Mouse (Mus musculus) heart, embryonic 15.5 days (tissue): ENCODE data around the gene Crybb3. TPM values are rescaled to one million over a fixed set of nuclear protein-coding genes. Genes with fewer than 3 reads are reported as not detected.

ENCODE experiments used
- ATAC-seq: fragments of 200-750 bp; cut with Nextera tagmentation; replicated peaks from 2 replicates; pipeline ENCODE4 v1.8.0; 2017; ENCODE audit warnings: low read depth, moderate TSS enrichment; ENCODE audit not compliant: insufficient number of reproducible peaks, insufficient read depth, low FRiP score
- H3K27ac ChIP-seq: fragments of 300-500 bp; sonication (generic); 2 replicates; pipeline ENCODE4 v1.5.1; 2015; ENCODE audit warnings: mild to moderate bottlenecking, inconsistent platforms
- H3K27me3 ChIP-seq: fragments of 300-500 bp; sonication (generic); 2 replicates; pipeline ENCODE4 v1.6.1; 2015; ENCODE audit warnings: inconsistent platforms
- H3K36me3 ChIP-seq: fragments of 300-500 bp; sonication (generic); 2 replicates; pipeline ENCODE4 v1.6.1; 2015; ENCODE audit warnings: mild to moderate bottlenecking, inconsistent platforms
- H3K4me1 ChIP-seq: fragments of 300-500 bp; sonication (generic); replicated peaks from 2 replicates; pipeline ENCODE4 v1.6.1; 2015; ENCODE audit warnings: inconsistent platforms
- H3K4me2 ChIP-seq: fragments of 300-500 bp; sonication (generic); 2 replicates; pipeline ENCODE4 v1.6.1; 2015; ENCODE audit warnings: inconsistent platforms, mild to moderate bottlenecking, moderate library complexity
- H3K4me3 ChIP-seq: fragments of 300-500 bp; sonication (generic); 2 replicates; pipeline ENCODE4 v1.5.1; 2015; ENCODE audit warnings: mild to moderate bottlenecking, inconsistent platforms
- H3K9ac ChIP-seq: fragments of 300-500 bp; sonication (generic); 2 replicates; pipeline ENCODE4 v1.6.1; 2015; ENCODE audit warnings: mild to moderate bottlenecking, inconsistent platforms
- H3K9me3 ChIP-seq: fragments of 300-500 bp; sonication (generic); replicated peaks from 2 replicates; pipeline ENCODE4 v1.6.1; 2016; ENCODE audit warnings: inconsistent platforms
- WGBS: fragments of 180-500 bp; shearing (Covaris S2); methylation state at CpG from one replicate; pipeline ENCODE4 v1.1.7; 2015; ENCODE audit warnings: mixed read lengths; 5-methylcytosine and 5-hydroxymethylcytosine counted together
- polyA plus RNA-seq: library from polyadenylated mRNA; unstranded; fragments of >200 nt; fragmentation: Nextera tagmentation; extraction: Ambion mirVana; gene quantifications from 2 replicates; pipeline ENCODE4 v1.2.1, GENCODE M21; 2015

The Crybb3 gene
- polyA plus RNA-seq, 1 experiment from 2014 or later, result 0.83 TPM

DNA sequence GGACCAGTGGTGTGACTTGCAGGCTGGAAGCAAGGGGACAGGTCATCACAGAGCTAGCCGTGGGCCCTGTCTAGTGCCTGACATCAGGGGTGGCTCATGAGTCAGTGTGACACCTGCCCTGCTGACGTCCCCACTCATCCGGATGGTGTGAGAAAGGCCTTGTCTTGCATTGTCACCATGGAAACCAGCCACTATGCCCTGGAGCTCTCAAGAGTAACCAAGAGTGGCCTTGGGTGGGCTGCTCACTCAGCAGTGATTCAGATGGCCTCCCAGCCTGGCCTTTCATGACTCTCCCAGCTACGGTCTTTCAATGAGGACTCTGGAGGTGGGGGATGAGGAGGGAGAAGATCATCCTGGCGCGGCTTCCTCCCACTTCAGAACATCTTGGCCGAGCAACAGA lies 21.1 kb upstream of the Crybb3 start:
- Histone ChIP-seq H3K36me3 (peaks cover 24% of the 10 kb centered on the region), H3K27me3 (no peaks in the 10 kb centered on the region), H3K4me2 (no peak overlapping the region), H3K4me1 (peaks cover 41% of the 10 kb centered on the region), H3K9ac (no peak overlapping the region), H3K27ac (peak overlapping the region; percentile 22; the same call in 1 of the 2 replicates), H3K4me3 (no peak overlapping the region), H3K9me3 (no peaks in the 10 kb centered on the region)
- 48% methylated on average over 7 of the region's 7 CpGs for WGBS
- ATAC-seq, result no peak

DNA sequence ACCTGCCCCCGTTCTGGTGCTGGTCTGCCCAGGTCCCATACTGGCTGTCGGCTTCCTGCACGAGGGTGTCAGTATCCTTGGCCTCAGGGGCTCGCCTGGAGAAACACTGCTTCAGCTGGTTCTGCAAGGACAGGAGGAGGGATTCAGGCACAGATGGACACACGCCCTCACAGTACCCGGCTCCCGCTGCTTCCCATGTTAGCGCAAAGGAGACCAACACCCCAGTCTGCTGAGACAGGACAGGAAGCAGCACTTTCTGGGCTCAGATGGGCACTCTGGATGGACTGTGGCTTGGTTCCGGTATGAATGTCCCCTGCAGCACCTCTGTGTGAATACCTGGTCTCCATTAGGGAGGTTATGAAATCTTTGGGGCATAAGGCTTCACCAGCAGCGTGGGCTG lies 20.1 kb upstream of the Crybb3 start:
- H3K4me2 ChIP-seq, result no peak overlapping the region
- peaks cover 33% of the 10 kb centered on the region for H3K36me3 ChIP-seq
- H3K9ac ChIP-seq, result no peak overlapping the region
- peaks cover 31% of the 10 kb centered on the region for H3K4me1 ChIP-seq
- no peak overlapping the region for H3K27ac ChIP-seq
- no peak for ATAC-seq
- no peak overlapping the region for H3K4me3 ChIP-seq
- H3K27me3 ChIP-seq, result no peaks in the 10 kb centered on the region
- H3K9me3 ChIP-seq, result no peaks in the 10 kb centered on the region
- 81% methylated on average over 10 of the region's 10 CpGs for WGBS

DNA sequence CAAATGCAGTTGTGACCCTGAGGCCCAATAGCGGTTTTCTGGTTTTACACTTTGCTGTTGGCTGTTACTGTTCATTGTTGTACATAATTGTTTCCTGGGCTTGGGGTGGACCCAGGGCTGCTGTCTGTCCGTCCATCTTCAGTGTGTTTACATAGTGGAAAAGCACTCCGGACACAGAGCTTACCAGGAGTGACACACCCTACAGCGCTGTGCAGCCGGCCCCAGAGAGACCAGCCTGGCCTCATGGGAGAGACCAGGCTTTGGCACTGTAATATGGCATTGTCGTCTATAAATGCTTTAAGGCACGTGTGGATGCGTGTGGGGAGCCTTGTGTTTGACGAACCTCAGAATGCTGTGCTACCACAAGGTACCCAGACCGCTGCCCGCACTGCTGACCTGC lies 19.0 kb upstream of the Crybb3 start:
- peaks cover 43% of the 10 kb centered on the region for H3K36me3 ChIP-seq

DNA sequence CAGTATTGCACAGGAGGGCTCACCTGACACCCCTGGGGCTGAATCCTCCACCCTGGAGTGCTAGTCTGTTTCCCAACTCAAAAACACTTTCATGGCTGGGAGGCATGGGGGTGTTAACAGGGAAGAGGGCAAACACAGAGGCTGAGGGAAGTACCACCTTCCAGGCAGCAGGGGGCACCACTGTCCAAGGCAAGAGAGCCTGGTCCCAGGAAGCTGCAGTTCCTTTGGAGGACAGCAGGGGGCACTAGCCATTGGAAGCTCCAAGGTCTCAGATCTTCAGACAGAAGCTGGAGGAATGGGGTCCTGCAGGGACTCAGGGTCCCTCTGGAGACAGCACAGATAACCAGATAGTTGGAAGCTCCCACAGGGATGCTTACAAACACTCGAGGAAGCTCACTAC lies 18.2 kb upstream of the Crybb3 start:
- no peaks in the 10 kb centered on the region for H3K27me3 ChIP-seq
- WGBS, result 19% methylated on average over 1 of the region's 1 CpGs
- peaks cover 26% of the 10 kb centered on the region for H3K4me1 ChIP-seq
- peaks cover 52% of the 10 kb centered on the region for H3K36me3 ChIP-seq
- ATAC-seq, result peak; percentile 14; the same call in 1 of the 2 replicates
- no peaks in the 10 kb centered on the region for H3K9me3 ChIP-seq
- H3K4me3 ChIP-seq, result no peak overlapping the region
- H3K27ac ChIP-seq, result peak overlapping the region; percentile 7; the same call in 1 of the 2 replicates
- no peak overlapping the region for H3K4me2 ChIP-seq
- no peak overlapping the region for H3K9ac ChIP-seq

More for the DNA sequence above, 19.0 kb upstream of the Crybb3 start:
- ATAC-seq, result no peak
- H3K4me3 ChIP-seq, result no peak overlapping the region
- H3K4me1 ChIP-seq, result peaks cover 28% of the 10 kb centered on the region
- 84% methylated on average over 11 of the region's 11 CpGs for WGBS
- no peak overlapping the region for H3K9ac ChIP-seq
- no peak overlapping the region for H3K4me2 ChIP-seq
- no peaks in the 10 kb centered on the region for H3K27me3 ChIP-seq
- no peaks in the 10 kb centered on the region for H3K9me3 ChIP-seq
- no peak overlapping the region for H3K27ac ChIP-seq

DNA sequence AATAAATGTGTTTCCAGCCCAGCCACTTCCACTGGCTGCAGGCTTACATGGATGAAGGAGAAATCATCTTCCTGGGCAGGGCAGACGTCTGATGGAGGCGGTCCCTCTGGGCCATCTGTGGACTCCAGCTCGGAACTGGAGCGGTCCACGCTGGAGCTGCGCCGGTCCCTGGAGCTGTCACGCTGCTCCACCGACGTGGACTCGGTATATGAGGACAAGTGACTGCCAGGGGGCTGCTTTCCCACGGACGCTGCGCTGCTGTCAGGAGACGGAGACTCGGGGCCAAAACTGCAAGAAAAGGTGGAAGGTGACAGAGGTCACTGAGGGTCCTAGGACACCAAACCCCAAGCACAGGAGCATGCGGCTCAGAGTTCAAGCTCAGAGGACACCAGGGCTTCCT lies 16.2 kb upstream of the Crybb3 start:
- Histone ChIP-seq H3K9me3 (no peaks in the 10 kb centered on the region), H3K36me3 (peaks cover 63% of the 10 kb centered on the region), H3K4me1 (peaks cover 20% of the 10 kb centered on the region), H3K27ac (no peak overlapping the region), H3K27me3 (no peaks in the 10 kb centered on the region), H3K4me2 (no peak overlapping the region), H3K4me3 (no peak overlapping the region), H3K9ac (no peak overlapping the region)
- ATAC-seq, result no peak
- WGBS, result 91% methylated on average over 17 of the region's 17 CpGs

DNA sequence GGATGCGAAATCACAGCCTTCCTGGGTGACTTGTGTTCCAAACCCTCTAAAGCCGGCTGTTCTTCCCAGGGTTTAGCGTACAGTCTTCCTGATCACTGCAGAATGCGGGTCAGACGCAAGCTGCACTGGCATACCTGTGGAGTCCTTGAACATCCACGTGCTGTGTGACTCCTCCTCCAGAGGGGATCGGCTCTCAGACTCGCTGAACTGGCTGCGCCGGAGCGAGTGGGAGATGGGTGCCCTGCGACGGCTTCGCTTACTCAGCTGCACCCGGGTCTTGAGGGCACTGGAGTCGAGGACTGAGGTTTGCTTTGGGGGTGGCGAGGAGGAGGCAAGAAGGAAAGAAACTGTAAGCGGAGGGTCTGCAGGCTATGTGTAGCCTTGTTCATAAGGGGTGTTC lies 14.1 kb upstream of the Crybb3 start:
- no peak overlapping the region for H3K4me3 ChIP-seq

DNA sequence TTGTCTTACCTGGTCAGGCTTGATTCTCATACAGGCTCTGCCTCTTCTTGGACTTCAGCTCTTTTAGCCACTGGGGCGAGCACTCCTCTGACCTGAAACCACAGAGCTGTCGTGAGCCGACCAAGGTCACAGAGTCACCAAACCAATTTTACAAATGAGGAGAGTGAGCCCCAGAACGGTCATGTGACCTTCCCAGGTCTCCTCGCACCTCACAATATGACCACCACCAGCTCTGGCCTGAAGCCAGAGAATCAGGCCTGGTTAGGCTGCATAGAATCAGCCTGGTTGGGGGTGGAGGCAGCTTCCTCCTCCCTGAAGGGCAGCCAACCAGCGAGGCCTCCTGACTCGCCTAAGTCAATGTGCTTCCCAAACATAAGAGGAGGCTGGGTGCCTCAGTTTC lies 11.0 kb upstream of the Crybb3 start:
- no peak overlapping the region for H3K9ac ChIP-seq
- H3K4me1 ChIP-seq, result peaks cover 3% of the 10 kb centered on the region; the same call in 1 of the 2 replicates
- no peak overlapping the region for H3K4me2 ChIP-seq
- no peak overlapping the region for H3K4me3 ChIP-seq
- H3K36me3 ChIP-seq, result peaks cover 80% of the 10 kb centered on the region
- H3K27ac ChIP-seq, result no peak overlapping the region
- ATAC-seq, result no peak
- 62% methylated on average over 7 of the region's 7 CpGs for WGBS
- H3K9me3 ChIP-seq, result no peaks in the 10 kb centered on the region
- no peaks in the 10 kb centered on the region for H3K27me3 ChIP-seq

More for the DNA sequence above, 14.1 kb upstream of the Crybb3 start:
- Histone ChIP-seq H3K4me1 (peaks cover 8% of the 10 kb centered on the region; the same call in 1 of the 2 replicates), H3K9ac (no peak overlapping the region), H3K27me3 (no peaks in the 10 kb centered on the region), H3K36me3 (peaks cover 72% of the 10 kb centered on the region), H3K9me3 (no peaks in the 10 kb centered on the region), H3K4me2 (no peak overlapping the region), H3K27ac (no peak overlapping the region)
- 95% methylated on average over 18 of the region's 18 CpGs for WGBS
- ATAC-seq, result no peak

DNA sequence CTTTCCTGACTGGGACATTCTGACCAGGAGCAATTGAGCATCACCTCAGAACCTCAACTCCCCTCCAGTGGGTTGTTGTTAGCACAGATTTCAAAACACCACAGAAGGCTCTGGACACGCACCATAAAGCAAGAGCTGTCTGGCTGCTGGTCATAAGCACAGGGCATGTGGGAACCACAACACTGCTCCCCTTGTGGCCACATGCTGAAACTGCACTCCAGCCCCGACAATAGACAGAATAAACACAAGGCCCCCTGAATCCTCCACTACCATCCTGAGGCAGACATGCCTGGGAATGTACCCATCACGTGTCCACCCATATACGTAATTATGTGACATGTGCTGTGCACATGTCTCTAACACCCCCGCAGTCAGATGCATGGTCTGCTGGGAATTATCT lies 9.8 kb upstream of the Crybb3 start:
- no peak for ATAC-seq
- Histone ChIP-seq H3K4me1 (peaks cover 3% of the 10 kb centered on the region; the same call in 1 of the 2 replicates), H3K4me2 (no peak overlapping the region), H3K36me3 (peaks cover 68% of the 10 kb centered on the region), H3K9ac (no peak overlapping the region), H3K4me3 (no peak overlapping the region), H3K27ac (no peak overlapping the region), H3K27me3 (no peaks in the 10 kb centered on the region), H3K9me3 (no peaks in the 10 kb centered on the region)
- WGBS, result 66% methylated on average over 5 of the region's 5 CpGs

DNA sequence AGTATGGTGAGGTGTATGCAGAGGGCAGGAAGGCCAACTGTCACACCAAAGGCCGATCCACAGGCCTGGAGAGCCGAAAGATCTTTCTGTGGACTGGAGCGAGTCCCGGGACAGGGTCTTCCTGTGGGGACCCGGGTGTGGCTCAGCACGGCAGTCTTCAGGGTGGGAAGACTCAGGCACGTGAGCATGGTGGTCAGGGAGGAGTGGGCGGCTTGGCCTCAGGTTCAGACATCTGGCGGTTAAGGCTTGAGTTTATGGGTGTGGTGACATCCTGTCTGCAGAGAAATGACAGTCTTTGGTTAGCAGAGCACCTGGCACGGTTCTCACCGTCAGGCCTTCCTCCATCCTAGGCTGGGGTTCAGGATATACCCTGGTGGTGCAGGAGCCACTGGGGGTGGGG lies 9.4 kb upstream of the Crybb3 start:
- Histone ChIP-seq H3K27me3 (no peaks in the 10 kb centered on the region), H3K27ac (no peak overlapping the region), H3K4me1 (peaks cover 3% of the 10 kb centered on the region; the same call in 1 of the 2 replicates), H3K36me3 (peaks cover 65% of the 10 kb centered on the region), H3K9me3 (no peaks in the 10 kb centered on the region), H3K9ac (no peak overlapping the region), H3K4me3 (no peak overlapping the region), H3K4me2 (no peak overlapping the region)
- WGBS, result 87% methylated on average over 11 of the region's 11 CpGs
- ATAC-seq, result no peak

DNA sequence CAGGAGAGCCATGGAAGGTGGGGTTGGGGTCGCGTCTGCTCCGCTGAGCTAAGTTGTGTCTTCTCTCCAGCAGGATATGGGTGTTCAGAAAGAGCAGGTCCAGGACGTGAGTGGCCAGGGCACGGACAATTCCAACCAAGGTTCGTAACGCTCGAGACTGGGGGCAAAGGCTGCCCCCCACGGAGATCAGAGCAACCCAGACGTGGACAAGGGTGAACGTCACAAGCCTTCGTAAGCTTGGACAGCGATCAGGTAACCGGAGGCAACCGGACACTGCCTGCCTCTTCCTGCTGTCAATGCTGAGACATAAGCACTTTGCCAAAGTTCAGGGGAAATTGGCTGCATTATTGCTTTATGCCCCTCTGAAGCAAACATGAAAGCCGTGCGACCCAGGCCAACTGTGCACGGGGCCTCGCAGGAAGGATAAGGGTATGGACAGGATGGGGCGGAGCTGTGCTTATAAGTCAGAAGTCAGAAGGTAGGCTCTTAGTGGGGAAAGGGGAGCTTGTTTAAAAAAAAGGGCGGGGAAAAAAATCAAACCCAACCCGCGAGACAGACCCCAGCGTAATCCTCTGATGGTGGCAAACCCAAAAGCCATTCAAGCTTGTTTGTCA lies 8.8 kb upstream of the Crybb3 start:
- H3K27ac ChIP-seq, result no peak overlapping the region
- peaks cover 3% of the 10 kb centered on the region; the same call in 1 of the 2 replicates for H3K4me1 ChIP-seq
- no peaks in the 10 kb centered on the region for H3K27me3 ChIP-seq
- ATAC-seq, result no peak
- H3K4me2 ChIP-seq, result no peak overlapping the region
- 91% methylated on average over 24 of the region's 24 CpGs for WGBS
- H3K9me3 ChIP-seq, result no peaks in the 10 kb centered on the region
- H3K4me3 ChIP-seq, result no peak overlapping the region
- no peak overlapping the region for H3K9ac ChIP-seq
- peaks cover 59% of the 10 kb centered on the region for H3K36me3 ChIP-seq

DNA sequence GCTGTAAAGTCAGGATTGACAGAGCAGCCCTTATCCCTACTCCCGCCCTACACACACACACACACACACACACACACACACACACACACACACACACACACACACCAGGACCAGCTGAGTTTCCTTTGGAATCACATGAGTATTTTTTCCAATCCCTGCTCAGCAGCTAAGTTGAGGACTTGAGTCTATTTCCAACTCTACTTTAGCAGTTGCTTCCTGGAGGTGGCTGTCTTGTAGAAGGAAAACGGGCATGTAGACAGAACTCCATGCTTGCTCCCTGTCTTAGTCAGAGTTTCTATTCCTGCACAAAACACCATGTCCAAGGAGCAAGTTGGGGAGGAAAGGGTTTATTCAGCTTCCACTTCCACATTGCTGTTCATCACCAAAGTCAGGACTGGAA lies 6.1 kb upstream of the Crybb3 start:
- 61% methylated on average over 2 of the region's 2 CpGs for WGBS
- no peak overlapping the region for H3K4me2 ChIP-seq

DNA sequence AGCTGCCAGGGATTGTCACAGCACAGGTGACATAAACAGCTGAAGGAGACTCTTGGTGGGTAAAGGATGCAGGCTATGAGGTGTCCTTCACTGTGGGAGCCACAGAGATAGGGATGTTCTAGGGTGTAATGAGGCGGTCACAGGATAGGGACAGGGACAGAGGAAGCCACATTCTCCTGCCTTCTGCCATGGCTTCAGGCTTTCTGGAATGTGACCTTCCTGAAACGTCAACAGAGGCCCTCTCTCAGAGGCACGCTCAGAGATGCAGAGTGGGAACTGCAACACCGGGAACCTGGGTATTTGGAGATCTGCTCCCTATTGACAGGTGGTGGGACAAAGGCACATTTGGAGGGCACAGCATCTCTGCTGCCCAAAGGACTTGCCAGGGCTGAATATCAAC lies 5.6 kb upstream of the Crybb3 start:
- H3K4me2 ChIP-seq, result no peak overlapping the region
- no peak overlapping the region for H3K9ac ChIP-seq
- no peaks in the 10 kb centered on the region for H3K27me3 ChIP-seq
- H3K36me3 ChIP-seq, result peaks cover 40% of the 10 kb centered on the region
- no peak overlapping the region for H3K27ac ChIP-seq
- WGBS, result 46% methylated on average over 4 of the region's 4 CpGs
- no peaks in the 10 kb centered on the region for H3K9me3 ChIP-seq
- peaks cover 11% of the 10 kb centered on the region for H3K4me1 ChIP-seq
- H3K4me3 ChIP-seq, result no peak overlapping the region
- ATAC-seq, result no peak

More for the DNA sequence above, 6.1 kb upstream of the Crybb3 start:
- no peaks in the 10 kb centered on the region for H3K9me3 ChIP-seq
- H3K9ac ChIP-seq, result no peak overlapping the region
- no peak overlapping the region for H3K4me3 ChIP-seq
- no peaks in the 10 kb centered on the region for H3K27me3 ChIP-seq
- peaks cover 42% of the 10 kb centered on the region for H3K36me3 ChIP-seq
- H3K4me1 ChIP-seq, result peaks cover 9% of the 10 kb centered on the region
- no peak overlapping the region for H3K27ac ChIP-seq
- ATAC-seq, result no peak
